In genomic region chr11:88828528-88828927, GRCm38 (mm10) we compare ENCODE assay signal across 20 mouse cellular contexts. TPM values are rescaled to one million over a fixed set of nuclear protein-coding genes. Genes with fewer than 3 reads are reported as not detected.
DNase-seq lines count a peak whose midpoint lies in the region; ATAC-seq and TF ChIP-seq lines count a peak whose summit lies in the region.
"Had no signal": no experiment of that assay in that cellular context is flagged by ENCODE, and none has a peak within 500 bp of the region (broad histone marks: within the 10 kb centered on the region; RNA-seq: fewer than 3 reads in every experiment).

No protein-coding gene starts in this region.

- ATAC-seq in forebrain, postnatal 0 days = no peak
- no peak for ATAC-seq in forebrain, embryonic 12.5 days (ENCODE audit: low FRiP score)
- ATAC-seq in liver, embryonic 14.5 days (ENCODE audit: insufficient read depth) = no peak
- no peak for ATAC-seq in liver, embryonic 12.5 days
- ATAC-seq: forebrain, embryonic 13.5 days; midbrain, embryonic 16.5 days had no signal

- H3K36me3 ChIP-seq in forebrain, postnatal 0 days (ENCODE audit: insufficient read depth) = peaks cover 15% of the 10 kb centered on the region
- peaks cover 24% of the 10 kb centered on the region for H3K36me3 ChIP-seq in forebrain, embryonic 12.5 days (replicated peaks)
- H3K36me3 ChIP-seq in liver, embryonic 14.5 days (replicated peaks; ENCODE audit: control insufficient read depth, insufficient read depth, low read depth) = no peaks in the 10 kb centered on the region; the same call in 1 of the 2 replicates
- peaks cover 37% of the 10 kb centered on the region for H3K36me3 ChIP-seq in liver, embryonic 12.5 days
- peaks cover 22% of the 10 kb centered on the region for H3K36me3 ChIP-seq in ES-Bruce4 (ENCODE audit: control insufficient read depth, insufficient read depth, low read length, poor library complexity, severe bottlenecking)

- H3K4me1 ChIP-seq in forebrain, postnatal 0 days (ENCODE audit: insufficient read depth) = no peaks in the 10 kb centered on the region
- H3K4me1 ChIP-seq in forebrain, embryonic 12.5 days = no peaks in the 10 kb centered on the region
- H3K4me1 ChIP-seq in liver, embryonic 14.5 days (replicated peaks; ENCODE audit: control insufficient read depth in 2 of 2, insufficient read depth in 2 of 2, low read length in 1 of 2) = no peaks in the 10 kb centered on the region
- no peaks in the 10 kb centered on the region for H3K4me1 ChIP-seq in liver, embryonic 12.5 days
- H3K4me1 ChIP-seq in ES-Bruce4 (ENCODE audit: control insufficient read depth, insufficient read depth, low read length) = no peaks in the 10 kb centered on the region
- no peaks in the 10 kb centered on the region for H3K4me1 ChIP-seq in cortical plate, adult 2 months (ENCODE audit: control insufficient read depth, insufficient read depth, low read length)
- H3K4me1 ChIP-seq: embryonic facial prominence, embryonic 12.5 days; heart, embryonic 13.5 days; hindbrain, embryonic 13.5 days; limb, embryonic 13.5 days had no signal

- no peak overlapping the region for H3K27ac ChIP-seq in forebrain, postnatal 0 days (ENCODE audit: low read depth, low read length)
- no peak overlapping the region for H3K27ac ChIP-seq in forebrain, embryonic 12.5 days
- H3K27ac ChIP-seq in liver, embryonic 14.5 days = no peak overlapping the region
- no peak overlapping the region for H3K27ac ChIP-seq in liver, embryonic 12.5 days
- H3K27ac ChIP-seq in ES-Bruce4 (ENCODE audit: insufficient read depth, low read length) = no peak overlapping the region
- H3K27ac ChIP-seq in cortical plate, adult 2 months (ENCODE audit: insufficient read depth, low read length) = no peak overlapping the region
- H3K27ac ChIP-seq: embryonic facial prominence, embryonic 12.5 days; forebrain, embryonic 13.5 days; heart, embryonic 13.5 days; hindbrain, embryonic 13.5 days; limb, embryonic 13.5 days; macrophage had no signal

- no peaks in the 10 kb centered on the region for H3K9me3 ChIP-seq in forebrain, postnatal 0 days (ENCODE audit: low read length)
- H3K9me3 ChIP-seq in forebrain, embryonic 12.5 days = no peaks in the 10 kb centered on the region
- no peaks in the 10 kb centered on the region for H3K9me3 ChIP-seq in liver, embryonic 14.5 days (ENCODE audit: control insufficient read depth, low read length)
- H3K9me3 ChIP-seq in liver, embryonic 12.5 days (replicated peaks) = no peaks in the 10 kb centered on the region
- no peaks in the 10 kb centered on the region for H3K9me3 ChIP-seq in ES-Bruce4 (replicated peaks; ENCODE audit: control insufficient read depth, insufficient read depth, low read length, poor library complexity, severe bottlenecking)
- H3K9me3 ChIP-seq: embryonic facial prominence, embryonic 12.5 days; forebrain, embryonic 13.5 days; heart, embryonic 13.5 days; hindbrain, embryonic 13.5 days; limb, embryonic 13.5 days had no signal

- H3K27me3 ChIP-seq in forebrain, postnatal 0 days (ENCODE audit: insufficient read depth, low read length) = no peaks in the 10 kb centered on the region; the same call in 1 of the 2 replicates
- H3K27me3 ChIP-seq in forebrain, embryonic 12.5 days = peaks cover 8% of the 10 kb centered on the region; the same call in 1 of the 2 replicates
- H3K27me3 ChIP-seq in liver, embryonic 14.5 days (ENCODE audit: control insufficient read depth, insufficient read depth, low read length) = no peaks in the 10 kb centered on the region
- H3K27me3 ChIP-seq in liver, embryonic 12.5 days (replicated peaks) = peaks cover 11% of the 10 kb centered on the region; the same call in 1 of the 2 replicates
- no peaks in the 10 kb centered on the region for H3K27me3 ChIP-seq in ES-Bruce4 (ENCODE audit: control insufficient read depth, insufficient read depth, low read length, poor library complexity, severe bottlenecking)
- H3K27me3 ChIP-seq: embryonic facial prominence, embryonic 12.5 days; forebrain, embryonic 13.5 days; heart, embryonic 13.5 days; limb, embryonic 13.5 days had no signal

- no peak for DNase-seq in forebrain, postnatal 0 days
- no peak for DNase-seq in liver, embryonic 14.5 days (ENCODE audit: low read depth in 3 of 3, low spot score in 3 of 3)
- no peak for DNase-seq in embryo, embryonic 10.5 days (ENCODE audit: low spot score)
- DNase-seq in right cerebral cortex, postnatal 25 days = no peak
- DNase-seq: cerebellum, postnatal 10 days; gastrocnemius, postnatal 25 days; layer of hippocampus, postnatal 36 days; right cerebral cortex, adult 18-20 months; thymus, adult 18-20 months had no signal

- no peak overlapping the region for H3K4me2 ChIP-seq in forebrain, postnatal 0 days (ENCODE audit: low read depth)
- no peak overlapping the region for H3K4me2 ChIP-seq in forebrain, embryonic 12.5 days
- no peak overlapping the region for H3K4me2 ChIP-seq in liver, embryonic 14.5 days (ENCODE audit: low read depth)
- H3K4me2 ChIP-seq in liver, embryonic 12.5 days = no peak overlapping the region
- H3K4me2 ChIP-seq: embryonic facial prominence, embryonic 12.5 days; forebrain, embryonic 13.5 days; heart, embryonic 13.5 days; hindbrain, embryonic 13.5 days; limb, embryonic 13.5 days had no signal

- H3K9ac ChIP-seq in forebrain, postnatal 0 days = no peak overlapping the region
- H3K9ac ChIP-seq in forebrain, embryonic 12.5 days = no peak overlapping the region
- no peak overlapping the region for H3K9ac ChIP-seq in liver, embryonic 14.5 days (replicated peaks)
- no peak overlapping the region for H3K9ac ChIP-seq in liver, embryonic 12.5 days
- H3K9ac ChIP-seq in ES-Bruce4 (ENCODE audit: low read depth, poor library complexity, severe bottlenecking) = no peak overlapping the region
- H3K9ac ChIP-seq: embryonic facial prominence, embryonic 12.5 days; forebrain, embryonic 13.5 days; heart, embryonic 13.5 days; hindbrain, embryonic 13.5 days; limb, embryonic 13.5 days had no signal

- TF ChIP-seq POLR2A in ES-Bruce4 (IDR thresholded peaks at IDR 0.05; ENCODE audit: insufficient read depth, low read length) = no peak
- no peak for TF ChIP-seq POLR2A in cortical plate, adult 2 months (IDR thresholded peaks at IDR 0.05; ENCODE audit: extremely low read depth, insufficient read depth, low read length)

- TF ChIP-seq EP300 in liver, embryonic 14.5 days (IDR thresholded peaks at IDR 0.05; ENCODE audit: low read depth) = no peak
- no peak for TF ChIP-seq EP300 in ES-Bruce4 (IDR thresholded peaks at IDR 0.05; ENCODE audit: insufficient read depth, low read depth, low read length)

- TF ChIP-seq CTCF in forebrain, postnatal 0 days (IDR thresholded peaks at IDR 0.05; ENCODE audit: low read depth) = peak; percentile 52
- TF ChIP-seq CTCF in liver, embryonic 14.5 days (IDR thresholded peaks at IDR 0.05; ENCODE audit: low read depth) = peak; percentile 40
- TF ChIP-seq CTCF in ES-Bruce4 (IDR thresholded peaks at IDR 0.05; ENCODE audit: low read depth, low read length) = peak; percentile 32
- TF ChIP-seq CTCF in cortical plate, adult 2 months (IDR thresholded peaks at IDR 0.05; ENCODE audit: extremely low read depth, insufficient read depth, low read length) = peak; percentile 40

- H3K4me3 ChIP-seq in forebrain, postnatal 0 days (ENCODE audit: low read depth, low read length) = no peak overlapping the region
- H3K4me3 ChIP-seq in forebrain, embryonic 12.5 days (replicated peaks) = no peak overlapping the region
- no peak overlapping the region for H3K4me3 ChIP-seq in liver, embryonic 14.5 days (ENCODE audit: insufficient read depth in 1 of 2, low read depth in 2 of 2, low read length in 2 of 2)
- H3K4me3 ChIP-seq in liver, embryonic 12.5 days = no peak overlapping the region
- no peak overlapping the region for H3K4me3 ChIP-seq in ES-Bruce4 (ENCODE audit: low read depth, low read length)
- no peak overlapping the region for H3K4me3 ChIP-seq in cortical plate, adult 2 months (ENCODE audit: insufficient read depth, low read length)
- H3K4me3 ChIP-seq: embryonic facial prominence, embryonic 12.5 days; forebrain, embryonic 13.5 days; heart, embryonic 13.5 days; hindbrain, embryonic 13.5 days; limb, embryonic 13.5 days had no signal

RNA-seq across cellular contexts. Expression of gene Akap1, which starts 35.9 kb away (rescaled TPM):
- 53.2 and 60.7 TPM in 2 replicates for total RNA-seq in forebrain, postnatal 0 days (2014; rRNA removed)
- 24.5 and 28.6 TPM in 2 replicates for polyA plus RNA-seq in forebrain, postnatal 0 days (2015; fragmentation: Nextera tagmentation; extraction: Ambion mirVana)
- 20.9 and 23.3 TPM in 2 replicates for polyA plus RNA-seq in forebrain, embryonic 12.5 days (2016; fragmentation: Nextera tagmentation; extraction: Ambion mirVana)
- polyA plus RNA-seq in liver, embryonic 14.5 days (2012; rRNA removed) = 8.2 and 9.1 TPM in 2 replicates
- 5.8 and 6.2 TPM in 2 replicates for polyA plus RNA-seq in liver, embryonic 14.5 days (2014; fragmentation: Nextera tagmentation; extraction: Ambion mirVana)
- polyA plus RNA-seq in liver, embryonic 12.5 days (2016; fragmentation: Nextera tagmentation; extraction: Ambion mirVana) = 12.3 and 14.0 TPM in 2 replicates
- polyA plus RNA-seq in ES-Bruce4 (2011; ENCODE audit: insufficient read depth, insufficient read length, low read depth, missing spikeins) = 48.2 and 51.4 TPM in 2 replicates
- 39.6 and 42.3 TPM in 2 replicates for polyA plus RNA-seq in cortical plate, adult 2 months (2012; rRNA removed)
